Mouse (Mus musculus) thymus, postnatal 14 days (tissue): ENCODE data around the gene Paqr9.
A peak's percentile ranks its signal among the peaks of the same experiment; 100 is the strongest.
"Not testable (repeated sequence)": the region's sequence is repeated elsewhere in the genome, so short reads cannot be mapped to it uniquely, and the experiment has no call there.

Experiments used
- DNase-seq: peaks from one replicate; pipeline ENCODE4 v3.0.0; 2021

The Paqr9 gene

DNA sequence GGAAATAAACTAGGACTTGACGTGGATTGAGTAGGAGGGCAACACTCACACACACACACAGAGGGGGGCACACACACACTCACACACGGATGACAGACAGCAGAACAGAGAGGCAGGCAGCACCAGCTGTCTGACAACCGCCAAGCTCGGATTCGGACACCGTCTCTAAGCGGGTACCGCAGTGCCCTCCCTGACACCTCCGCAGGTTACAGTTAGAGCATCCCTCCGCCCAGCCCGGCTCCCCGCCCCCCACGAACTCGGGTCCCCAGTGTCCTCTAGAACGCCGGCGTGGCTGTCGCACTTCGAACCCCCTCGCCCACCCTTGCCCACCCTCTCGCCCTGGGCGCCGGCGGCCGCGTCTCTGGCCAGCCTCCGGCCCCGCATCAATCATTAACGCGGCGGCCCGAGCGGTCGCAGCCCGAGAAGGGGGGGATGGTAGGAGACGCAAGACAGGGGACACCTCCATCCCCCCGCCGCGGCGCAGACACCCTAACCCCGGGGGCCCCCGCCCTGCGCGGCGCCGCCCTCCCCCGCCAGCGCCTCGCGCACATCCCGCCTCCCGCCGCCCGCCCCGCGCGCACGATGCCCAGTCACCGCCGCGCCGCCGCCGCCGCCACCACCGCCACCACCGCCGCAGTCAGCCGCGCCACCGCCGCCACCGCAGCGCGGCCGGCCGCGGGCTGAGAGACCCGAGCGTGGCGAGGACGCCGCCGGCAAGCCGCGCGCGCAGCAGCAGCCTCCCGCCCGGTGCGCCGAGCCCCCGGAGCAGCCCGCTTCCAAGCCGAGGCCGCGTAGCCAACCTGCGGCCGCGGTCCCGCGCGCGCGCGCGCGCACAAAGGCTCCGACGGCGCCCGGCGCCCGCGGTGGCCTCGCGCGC lies at the start of gene Paqr9:
Gene Paqr9 (plus strand): TSS at position 599 of the 877 bp plus-strand sequence.
- peak; percentile 4 for DNase-seq

DNA sequence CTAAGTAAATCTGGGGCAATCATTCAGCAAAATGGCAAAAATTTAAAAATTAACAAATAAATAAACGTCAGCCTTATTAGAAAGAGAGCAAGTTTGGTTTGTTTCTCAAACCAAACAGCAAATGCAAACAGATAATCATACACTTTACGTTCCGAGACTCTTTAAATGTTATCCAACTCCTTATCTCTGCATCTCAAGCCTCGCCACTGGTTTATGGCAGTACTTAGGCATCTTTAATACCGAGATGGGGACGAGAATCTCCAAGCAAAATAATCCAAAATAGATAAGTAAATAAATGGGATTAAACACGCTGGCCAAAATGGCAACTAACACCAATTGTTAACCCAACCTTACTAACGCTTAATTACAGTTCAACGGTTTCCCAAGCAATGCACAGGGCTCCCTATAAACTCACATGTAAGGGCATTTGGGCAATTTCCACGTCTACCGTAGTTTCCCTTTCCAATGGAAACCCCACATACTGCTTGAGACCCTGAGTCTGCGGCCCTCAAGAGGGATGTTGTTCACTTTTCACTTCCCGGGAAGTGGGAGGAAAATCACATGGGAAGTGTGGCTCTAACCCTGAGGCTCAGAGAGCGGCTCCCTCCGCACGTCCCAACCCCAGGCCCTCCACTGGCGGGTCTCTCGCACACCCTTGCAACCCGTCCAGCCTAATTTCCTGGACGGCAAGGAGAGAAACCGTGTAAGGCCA lies 48.6 kb upstream of the Paqr9 start:
- DNase-seq: no peak

DNA sequence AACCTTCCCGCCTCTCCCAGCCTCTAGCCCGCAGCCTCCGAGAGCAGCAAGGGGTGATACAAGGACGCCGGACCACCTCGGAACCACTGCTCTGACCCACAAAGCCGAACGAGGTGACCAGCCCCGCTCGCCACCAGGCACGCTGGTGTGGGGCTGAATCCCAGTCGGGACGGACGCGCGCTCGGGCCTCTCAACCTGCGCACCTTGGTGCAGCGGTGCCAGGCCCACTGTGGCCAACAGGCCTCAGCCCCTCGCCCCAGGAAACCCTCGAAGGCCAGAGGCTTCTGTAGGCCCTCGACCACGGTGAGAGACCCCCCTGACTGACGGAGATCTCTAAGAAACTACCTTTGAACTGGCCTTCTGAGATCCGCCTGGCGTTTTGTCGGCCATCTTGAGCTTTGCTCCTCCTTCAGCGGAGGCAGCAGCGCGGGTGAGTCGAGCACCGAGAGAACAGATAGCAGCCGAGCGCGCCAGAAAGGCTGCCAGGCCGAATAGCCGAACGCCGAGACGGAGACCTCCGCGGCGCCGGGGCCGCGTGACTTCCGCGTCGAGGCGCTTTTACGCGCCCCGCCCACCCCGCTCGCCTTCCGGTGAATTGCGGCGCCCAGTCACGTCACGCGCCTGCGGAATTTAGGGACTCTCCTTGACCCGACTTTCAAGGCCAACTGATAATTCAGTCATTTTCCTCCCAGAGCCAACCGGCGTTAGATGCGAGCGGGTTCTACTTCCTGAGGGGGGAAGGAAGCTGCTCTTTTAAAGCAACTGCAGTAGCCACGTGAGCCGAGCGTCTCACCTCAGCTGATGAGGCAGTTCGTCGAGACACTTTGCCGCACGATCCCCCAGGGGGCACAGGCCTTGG lies 47.8 kb upstream of the Paqr9 start, which contains the start of gene U2surp:
Gene U2surp (minus strand): TSS at position 525 of the 859 bp plus-strand sequence.
- DNase-seq: peak; percentile 96

DNA sequence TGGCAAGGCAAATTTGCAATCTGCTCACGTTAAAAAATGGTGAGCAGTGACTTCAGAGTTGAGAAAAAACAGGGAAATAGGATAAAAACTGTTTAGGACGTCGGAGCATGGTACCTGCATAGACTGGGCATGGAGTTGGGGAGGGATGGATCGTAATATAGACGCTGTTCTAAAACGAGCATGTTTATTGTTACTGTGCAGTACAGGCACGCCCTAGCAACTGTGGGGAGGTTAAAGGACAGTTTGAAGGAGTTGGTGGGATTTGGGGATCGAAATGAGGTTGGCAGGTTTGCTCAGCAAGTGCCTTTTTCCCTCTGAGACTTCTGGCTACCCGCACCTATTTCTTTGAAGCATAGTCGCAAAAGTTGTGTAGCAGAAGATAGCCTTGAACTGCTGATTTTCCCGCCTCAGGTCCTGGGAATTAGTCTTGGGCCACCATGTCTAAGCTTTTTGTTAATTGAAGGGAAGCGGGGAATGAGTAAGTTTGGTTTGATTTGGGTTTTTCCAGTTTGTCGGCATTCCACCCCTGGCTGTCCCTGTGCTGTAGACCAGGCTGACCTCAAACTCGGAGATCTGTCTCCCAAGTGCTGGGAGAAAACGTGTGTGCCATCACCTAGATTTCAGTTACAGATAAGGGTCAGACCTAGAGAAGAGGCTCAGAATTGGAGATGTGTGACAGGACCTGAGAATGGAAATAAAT lies 47.0 kb upstream of the Paqr9 start:
- no peak for DNase-seq

DNA sequence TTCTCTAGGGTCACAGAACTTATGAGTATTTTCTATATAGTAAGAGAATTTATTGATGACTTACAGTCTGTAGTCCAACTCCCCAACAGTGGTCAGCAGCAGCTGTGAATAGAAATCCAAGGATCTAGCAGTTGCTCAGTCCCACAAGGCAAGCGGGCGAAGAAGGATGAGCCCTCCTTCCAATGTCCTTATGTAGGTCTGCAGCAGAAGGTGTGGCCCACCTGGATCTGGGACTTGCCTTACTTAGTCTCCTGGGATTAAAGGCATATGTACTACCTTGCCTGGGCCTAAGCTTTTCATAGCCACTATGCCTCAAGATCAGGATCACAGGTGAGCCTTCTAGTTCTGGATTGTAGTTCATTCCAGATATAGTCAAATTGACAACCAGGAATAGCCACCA lies 45.7 kb upstream of the Paqr9 start:
- no peak for DNase-seq

DNA sequence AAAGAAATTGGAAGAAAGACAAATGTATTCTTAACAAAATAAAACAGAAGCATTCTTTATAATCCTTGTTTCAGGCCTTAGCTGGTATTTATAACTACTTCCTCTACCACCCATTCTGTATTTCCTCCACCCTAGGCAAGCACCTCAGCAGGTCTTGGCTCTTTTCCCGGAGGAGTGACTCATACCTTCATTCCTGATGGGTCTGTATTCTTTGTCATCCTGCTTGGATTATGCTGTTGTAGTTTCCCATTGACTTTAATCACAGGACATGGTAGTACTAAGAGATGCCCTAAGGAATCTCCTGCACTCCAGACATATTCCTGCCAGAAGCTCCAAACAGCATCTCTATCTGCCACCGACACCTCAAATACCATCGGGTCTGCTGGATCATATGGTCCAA lies 45.1 kb upstream of the Paqr9 start:
- DNase-seq: not testable (repeated sequence)

DNA sequence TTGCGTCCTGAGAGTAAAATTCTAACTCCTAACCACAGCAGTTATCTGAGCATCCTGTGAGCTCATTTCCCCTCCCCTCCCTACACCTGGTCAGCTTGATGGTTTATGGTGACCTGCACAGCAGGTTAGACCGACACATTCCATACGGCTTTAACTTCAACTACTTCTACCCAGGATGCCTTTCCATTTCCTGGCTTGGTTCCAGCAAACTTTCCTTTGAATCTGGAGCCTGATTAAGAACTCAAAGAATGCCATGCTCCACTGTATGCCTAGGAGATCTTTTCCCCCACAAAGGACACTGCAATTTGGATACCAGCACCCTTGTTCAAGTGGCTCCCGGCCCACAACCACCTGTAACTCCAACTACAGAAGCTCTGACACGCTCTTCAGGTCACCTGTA lies 38.9 kb upstream of the Paqr9 start:
- DNase-seq: no peak

DNA sequence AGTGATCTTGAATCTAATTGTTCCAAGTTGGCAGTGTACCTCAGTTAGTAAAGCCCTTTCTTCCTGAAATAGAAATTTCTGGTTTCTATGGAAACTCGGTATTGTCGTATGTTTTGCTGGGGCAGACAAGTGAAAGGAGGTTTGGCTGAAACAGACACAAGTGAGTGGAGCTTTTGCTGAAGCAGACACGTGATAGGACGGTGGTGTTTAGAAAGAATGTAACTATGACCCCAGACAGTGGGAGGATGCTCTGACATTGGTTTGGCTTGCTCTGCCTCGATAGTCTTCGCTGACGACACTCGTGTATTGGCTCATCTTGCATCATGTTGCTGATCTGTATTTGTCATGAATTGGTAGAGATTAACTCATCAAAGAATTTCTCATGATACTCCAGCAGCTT lies 38.4 kb upstream of the Paqr9 start:
- no peak for DNase-seq

DNA sequence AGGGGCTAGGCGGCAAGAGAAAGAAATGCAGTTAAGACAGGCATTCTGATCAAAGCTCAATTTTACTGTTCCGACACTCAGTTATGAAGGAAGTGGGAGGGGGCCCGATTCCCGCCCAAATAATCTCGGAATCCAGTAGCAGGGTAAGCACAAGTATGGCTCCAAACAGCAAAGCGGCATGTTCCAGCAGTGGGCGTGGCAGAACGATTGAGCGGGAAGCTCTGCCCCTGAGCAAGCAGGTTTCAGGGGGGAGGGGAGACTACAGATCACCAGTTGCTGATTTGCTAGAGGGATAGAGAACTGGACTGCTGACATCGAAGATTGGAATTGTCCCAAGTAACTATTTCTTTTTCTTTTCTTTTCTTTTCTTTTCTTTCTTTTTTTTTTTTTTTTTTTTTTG lies 37.9 kb upstream of the Paqr9 start:
- no peak for DNase-seq

DNA sequence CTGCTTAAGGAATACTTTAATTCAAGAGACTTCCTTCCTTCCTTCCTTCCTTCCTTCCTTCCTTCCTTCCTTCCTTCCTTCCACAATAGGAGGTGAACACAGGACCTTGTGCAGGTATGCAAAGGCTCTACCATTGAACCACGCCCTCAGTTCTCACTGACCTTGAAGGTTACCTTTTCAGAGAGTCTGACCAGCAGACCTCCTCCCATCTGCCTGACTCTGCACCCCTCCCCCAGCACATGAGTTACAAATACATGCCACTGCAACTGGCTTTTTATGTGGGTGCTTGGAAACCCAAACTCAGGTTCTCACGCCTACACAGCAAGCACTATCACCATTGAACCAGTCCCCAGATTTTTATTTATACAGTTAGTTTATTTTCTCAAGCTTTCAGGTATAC lies 36.9 kb upstream of the Paqr9 start:
- no peak for DNase-seq

DNA sequence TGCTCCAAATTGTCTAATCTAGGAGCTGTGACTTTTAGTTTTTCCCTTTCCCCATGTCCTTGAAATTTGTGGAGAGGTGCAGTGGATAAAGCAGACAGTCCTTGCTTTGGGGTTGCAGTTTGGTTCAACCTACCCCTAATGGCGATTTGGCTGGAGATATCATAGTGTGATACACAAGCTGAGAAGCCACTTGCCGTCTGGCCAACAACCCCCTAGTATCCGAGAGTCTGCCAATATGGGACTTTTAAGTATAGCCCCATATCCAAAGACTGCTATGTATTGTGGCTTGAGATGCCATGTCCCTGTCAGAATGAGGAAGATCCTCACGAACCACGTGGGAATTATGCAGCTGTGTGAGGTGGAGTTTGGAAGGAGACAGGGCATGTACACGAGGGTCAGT lies 34.1 kb upstream of the Paqr9 start:
- no peak for DNase-seq

DNA sequence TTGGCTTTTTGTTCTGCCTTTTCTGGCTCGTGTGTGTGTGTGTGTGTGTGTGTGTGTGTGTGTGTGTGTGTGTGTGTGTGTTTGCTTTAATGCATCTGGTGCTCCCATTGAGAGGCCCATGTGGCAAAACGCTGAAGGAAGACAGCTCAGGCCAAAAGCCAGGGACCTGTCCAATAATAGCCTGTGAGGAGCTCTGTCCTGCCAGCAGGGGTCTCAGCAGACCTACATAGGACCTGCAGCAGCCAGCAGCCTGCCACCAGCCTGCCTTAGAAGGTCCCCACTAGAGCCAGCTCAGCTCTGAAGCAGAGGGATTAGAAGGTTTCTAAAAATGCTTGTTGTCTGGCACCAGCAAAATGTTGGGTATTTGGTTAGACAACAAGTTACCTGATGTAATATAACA lies 33.5 kb upstream of the Paqr9 start:
- peak; percentile 8 for DNase-seq

DNA sequence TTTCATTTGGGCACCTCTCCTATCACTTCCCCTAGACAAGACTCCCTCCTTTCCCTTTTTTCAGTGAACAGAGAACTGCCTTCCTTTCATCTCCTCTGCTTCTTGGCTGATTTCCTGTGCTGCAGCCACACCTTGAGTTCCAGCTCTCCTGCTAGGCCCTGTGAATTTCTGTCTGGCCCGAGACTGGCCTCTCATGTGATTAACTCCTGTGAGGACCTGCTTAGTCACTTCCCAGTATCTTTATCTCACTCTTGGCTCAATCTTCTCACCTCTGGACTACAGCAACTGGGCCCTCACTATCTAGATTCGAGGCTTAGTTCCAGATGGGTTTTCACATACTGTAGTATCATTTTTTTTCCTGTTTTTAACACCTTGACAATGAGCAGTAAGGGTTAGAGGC lies 31.8 kb upstream of the Paqr9 start:
- no peak for DNase-seq

DNA sequence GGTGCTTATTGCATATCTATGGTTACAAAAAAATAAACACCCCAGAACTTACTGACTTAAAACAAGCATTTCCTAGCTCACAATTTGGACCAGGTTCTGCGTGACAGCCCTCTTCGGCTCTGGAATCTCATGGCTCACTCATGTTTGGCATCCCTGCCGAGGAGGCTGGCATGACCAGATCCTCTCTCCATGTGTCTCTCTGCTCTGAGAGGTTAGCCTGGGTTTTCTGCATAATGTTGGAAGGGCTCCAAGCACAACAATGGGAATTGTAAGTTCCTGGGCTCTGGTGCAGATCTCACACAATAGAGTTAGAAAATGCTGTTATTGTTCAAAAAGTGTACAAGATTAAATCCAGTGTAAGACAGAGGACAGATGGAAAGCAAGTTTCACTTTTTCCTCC lies 28.3 kb upstream of the Paqr9 start:
- DNase-seq: no peak

DNA sequence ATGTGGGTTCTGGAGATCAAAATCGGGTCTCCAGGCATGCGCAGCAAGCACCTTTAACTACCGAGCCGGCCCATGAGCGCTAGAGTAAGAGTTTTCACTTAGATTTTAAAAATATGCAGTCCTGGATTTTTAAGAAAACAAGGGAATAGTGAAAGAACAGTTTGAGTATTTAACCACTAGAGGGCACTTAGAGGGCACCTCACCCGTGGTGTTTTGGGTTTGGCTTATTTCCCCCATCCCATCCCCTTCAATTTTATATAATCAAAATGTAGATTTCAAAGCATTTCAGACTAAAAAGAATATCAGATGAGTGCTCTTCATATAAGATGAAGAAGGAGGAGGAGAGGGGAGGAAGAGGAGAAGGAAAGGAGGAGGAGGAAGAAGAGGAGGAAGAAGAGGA lies 25.6 kb upstream of the Paqr9 start:
- DNase-seq: no peak

DNA sequence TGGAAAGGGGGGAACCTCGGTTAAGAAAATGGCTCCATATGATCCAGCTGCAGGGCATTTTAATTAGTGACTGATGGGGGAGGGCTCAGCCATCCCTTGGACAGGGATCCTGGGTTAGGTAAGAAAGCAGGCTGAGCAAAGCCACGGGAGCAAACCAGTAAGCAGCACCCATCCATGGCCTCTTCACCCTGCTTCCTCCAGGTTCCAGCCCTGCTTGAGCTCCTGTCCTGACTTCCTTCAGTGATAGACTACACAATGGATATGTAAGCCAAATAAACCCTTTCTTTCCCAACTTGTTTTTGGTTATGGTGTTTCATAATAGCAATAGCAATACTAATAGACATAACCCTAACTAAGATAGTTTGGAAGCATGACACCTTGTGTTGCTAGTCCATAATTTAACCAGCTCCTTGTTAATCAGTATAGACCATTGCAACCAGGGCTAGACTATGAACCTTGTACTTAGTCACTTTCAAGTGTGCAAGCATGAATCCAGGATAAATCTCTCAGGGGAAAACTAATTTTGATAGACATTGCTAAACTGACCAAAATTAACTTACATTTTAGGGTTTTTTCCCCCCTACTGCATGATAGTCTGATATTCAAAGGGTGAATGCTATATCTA lies 20.2 kb upstream of the Paqr9 start:
- no peak for DNase-seq

DNA sequence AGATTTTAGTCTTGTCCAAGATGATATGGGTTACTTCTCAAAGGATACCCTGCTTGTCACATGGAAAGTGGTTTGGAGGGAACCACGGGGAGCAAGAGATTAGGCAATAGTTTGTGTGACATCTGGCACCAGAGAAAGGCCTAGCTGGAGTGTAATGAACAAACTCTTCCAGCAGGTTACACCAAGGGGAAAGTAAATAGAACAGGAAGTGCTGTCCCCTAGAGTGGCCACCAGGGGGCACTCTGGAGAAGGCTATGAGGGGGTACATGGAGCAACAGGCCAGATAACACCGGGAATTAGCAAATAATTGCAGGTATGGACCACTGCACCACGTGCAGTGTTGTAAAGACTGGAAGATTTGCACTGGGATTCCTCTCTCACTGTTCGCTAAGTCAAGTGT lies 19.0 kb upstream of the Paqr9 start:
- peak; percentile 54 for DNase-seq

DNA sequence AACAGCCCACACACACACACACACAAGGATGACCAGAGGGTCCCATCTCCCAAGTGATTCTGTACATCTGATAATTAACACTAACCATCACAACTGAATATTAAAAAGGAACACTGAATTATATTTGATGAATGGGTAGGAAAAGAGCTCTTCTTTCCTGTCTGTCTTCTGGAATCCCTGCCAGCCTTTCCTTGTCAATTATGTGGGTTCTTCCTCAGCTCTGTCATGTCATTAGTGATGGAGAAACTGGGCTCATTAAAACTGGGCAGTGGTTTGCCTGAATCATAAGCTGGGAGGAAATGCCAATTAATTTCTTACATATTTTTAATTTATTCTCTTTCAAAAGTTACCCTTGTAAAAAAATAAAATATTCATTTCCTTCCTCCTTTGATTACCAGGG lies 18.2 kb upstream of the Paqr9 start:
- DNase-seq: no peak

DNA sequence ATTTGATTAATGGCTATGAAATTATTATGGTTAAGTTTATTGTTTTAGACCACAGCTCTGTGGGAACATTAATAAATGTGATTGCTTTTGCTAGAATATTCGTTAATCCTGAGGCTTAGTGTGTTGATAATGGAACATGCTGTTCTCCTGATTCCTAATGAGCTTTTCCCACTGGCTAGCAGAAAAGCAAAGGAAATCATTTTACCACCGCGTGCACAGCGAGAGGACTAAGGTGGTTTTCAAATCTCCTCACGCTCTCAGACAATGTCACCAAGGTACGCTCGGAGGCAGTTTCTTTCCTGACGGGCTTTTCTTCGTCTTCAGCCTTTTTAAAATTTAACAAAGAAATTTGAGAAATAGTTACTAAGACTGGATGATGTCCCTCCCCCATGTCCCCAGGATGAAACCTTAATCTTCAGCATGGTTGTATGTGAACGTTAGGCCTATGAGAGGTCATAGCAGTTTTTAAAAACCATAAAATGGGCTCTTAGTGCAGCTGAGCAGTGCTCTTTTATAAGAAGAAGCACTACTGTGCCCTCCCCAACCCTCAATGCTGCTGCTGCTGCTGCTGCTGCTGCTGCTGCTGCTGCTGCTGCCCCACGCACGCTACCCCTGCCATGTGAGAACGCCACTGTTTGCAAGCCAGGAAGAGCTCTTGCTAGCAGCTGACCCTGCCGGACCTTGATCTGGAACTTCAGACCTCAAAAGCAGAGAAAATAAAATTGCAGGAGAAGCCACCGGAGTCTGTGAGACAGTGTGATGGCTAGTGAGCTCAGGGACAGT lies 17.6 kb upstream of the Paqr9 start:
- no peak for DNase-seq

DNA sequence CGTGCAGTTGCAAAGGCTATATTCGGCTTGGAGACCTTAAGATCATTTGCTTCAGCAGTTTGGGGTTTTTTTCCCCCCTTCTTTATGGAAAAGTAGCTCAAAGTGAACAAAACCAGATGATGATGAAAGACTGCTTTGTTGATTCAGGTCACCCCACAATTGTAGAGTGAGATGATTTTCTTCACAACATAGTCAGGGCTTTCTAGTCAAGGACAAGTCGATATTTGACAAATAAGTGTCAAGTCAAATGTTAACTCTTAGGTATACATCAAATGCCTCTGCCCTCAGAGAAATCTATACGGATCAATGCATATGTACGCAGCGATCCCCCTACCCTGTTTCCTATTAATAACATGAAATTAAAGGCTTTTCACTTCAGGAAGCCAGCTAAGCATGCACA lies 17.0 kb upstream of the Paqr9 start:
- no peak for DNase-seq

DNA sequence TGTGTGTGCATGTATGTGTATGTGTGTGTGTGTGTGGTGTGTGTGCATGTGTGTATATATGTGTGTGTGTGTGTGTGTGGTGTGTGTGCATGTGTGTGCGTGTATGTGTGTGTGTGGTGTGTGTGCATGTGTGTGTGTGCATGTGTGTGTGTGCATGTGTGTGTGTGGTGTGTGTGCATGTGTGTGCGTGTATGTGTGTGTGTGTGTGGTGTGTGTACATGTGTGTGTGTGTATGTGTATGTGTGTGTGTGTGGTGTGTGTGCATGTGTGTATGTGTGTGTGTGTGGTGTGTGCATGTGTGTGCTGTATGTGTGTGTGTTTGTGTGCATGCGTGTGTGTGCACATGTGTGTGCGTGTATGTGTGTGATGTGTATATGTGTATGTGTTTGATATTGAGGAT lies 14.9 kb upstream of the Paqr9 start:
- no peak for DNase-seq
